Mouse (Mus musculus) E14TG2a.4 (cell line): ENCODE measurements at regions not wholly inside any gene's neighbourhood (a gene's known extent, or its start where the extent isn't known, plus 50 kb on each side); places are given as distances from the start of the nearest gene placed in this dataset.

Source experiments
- CTCF ChIP-seq: conservative IDR thresholded peaks from 2 replicates; pipeline ENCODE4 v1.5.1; 2014; ENCODE audit warnings: low read length
- NANOG ChIP-seq: IDR thresholded peaks from 2 replicates; pipeline ENCODE4 v1.6.1; 2014; ENCODE audit warnings: borderline replicate concordance, low read length, mixed read lengths
- POU5F1 ChIP-seq: IDR thresholded peaks from 2 replicates; pipeline ENCODE4 v1.6.1; 2014; ENCODE audit warnings: low read length, borderline replicate concordance

GRCm38 (mm10) chr13:71165096-71165920, 323.7 kb upstream of the Adamts16 start:
- TF ChIP-seq CTCF = no peak
- no peak for TF ChIP-seq POU5F1
- no peak for TF ChIP-seq NANOG
